In genomic region chr3:104138953-104139450, GRCm38 (mm10) we compare ENCODE assay signal across 30 mouse cellular contexts.
DNase-seq lines count a peak whose midpoint lies in the region; ATAC-seq and TF ChIP-seq lines count a peak whose summit lies in the region.
"Had no signal": no experiment of that assay in that cellular context is flagged by ENCODE, and none has a peak within 500 bp of the region (broad histone marks: within the 10 kb centered on the region; RNA-seq: fewer than 3 reads in every experiment).

No protein-coding gene starts in this region.

- TF ChIP-seq CTCF in hindbrain, postnatal 0 days (IDR thresholded peaks at IDR 0.05; ENCODE audit: low read depth): no peak
- peak; percentile 41 for TF ChIP-seq CTCF in liver, adult 2 months (IDR thresholded peaks at IDR 0.05; ENCODE audit: low read depth, low read length)

- no peaks in the 10 kb centered on the region for H3K9me3 ChIP-seq in hindbrain, embryonic 15.5 days
- no peaks in the 10 kb centered on the region for H3K9me3 ChIP-seq in hindbrain, postnatal 0 days (ENCODE audit: low read length)
- H3K9me3 ChIP-seq: embryonic facial prominence, embryonic 15.5 days; forebrain, embryonic 15.5 days; heart, embryonic 13.5 days; liver, embryonic 13.5 days; midbrain, embryonic 10.5 days; midbrain, embryonic 15.5 days; neural tube, embryonic 15.5 days; stomach, embryonic 15.5 days had no signal

- H3K36me3 ChIP-seq in hindbrain, embryonic 15.5 days: no peaks in the 10 kb centered on the region
- no peaks in the 10 kb centered on the region for H3K36me3 ChIP-seq in hindbrain, postnatal 0 days (ENCODE audit: insufficient read depth, low read length)
- H3K36me3 ChIP-seq in liver, adult 2 months (ENCODE audit: control insufficient read depth, insufficient read depth, low read length): no peaks in the 10 kb centered on the region
- H3K36me3 ChIP-seq: embryonic facial prominence, embryonic 15.5 days; forebrain, embryonic 15.5 days; heart, embryonic 13.5 days; liver, embryonic 13.5 days; midbrain, embryonic 10.5 days; midbrain, embryonic 15.5 days; neural tube, embryonic 15.5 days; stomach, embryonic 15.5 days had no signal

- H3K27ac ChIP-seq in hindbrain, embryonic 15.5 days (replicated peaks): no peak overlapping the region
- no peak overlapping the region for H3K27ac ChIP-seq in hindbrain, postnatal 0 days
- H3K27ac ChIP-seq in liver, adult 2 months (replicated peaks; ENCODE audit: insufficient read depth, low read depth, low read length): no peak overlapping the region
- H3K27ac ChIP-seq: embryonic facial prominence, embryonic 15.5 days; forebrain, embryonic 15.5 days; heart, adult 2 months; heart, embryonic 13.5 days; liver, embryonic 13.5 days; midbrain, embryonic 10.5 days; midbrain, embryonic 15.5 days; neural tube, embryonic 15.5 days; stomach, embryonic 15.5 days had no signal

- peak; percentile 54; the same call in 1 of the 2 replicates for ATAC-seq in hindbrain, embryonic 15.5 days (ENCODE audit: low FRiP score, low read depth)
- ATAC-seq in hindbrain, postnatal 0 days: no peak; the same call in 1 of the 2 replicates
- peak; percentile 52; the same call in 1 of the 2 replicates for ATAC-seq in erythroid progenitor cell, adult 5-6 weeks (replicated peaks; ENCODE audit: low FRiP score, poor library complexity, severe bottlenecking)
- ATAC-seq: CD4-positive, CD25-positive, alpha-beta regulatory T cell, adult 4 months; forebrain, embryonic 15.5 days; inflammation-experienced regulatory T-cells, adult 6 months; midbrain, embryonic 15.5 days had no signal

- peaks cover 14% of the 10 kb centered on the region for H3K79me2 ChIP-seq in liver, adult 2 months (ENCODE audit: control insufficient read depth, insufficient read depth, low read length)

- H3K4me2 ChIP-seq in hindbrain, embryonic 15.5 days: no peak overlapping the region
- H3K4me2 ChIP-seq in hindbrain, postnatal 0 days (ENCODE audit: low read depth, low read length): no peak overlapping the region
- H3K4me2 ChIP-seq: embryonic facial prominence, embryonic 15.5 days; forebrain, embryonic 15.5 days; heart, embryonic 13.5 days; liver, embryonic 13.5 days; lung, embryonic 14.5 days; midbrain, embryonic 15.5 days; neural tube, embryonic 15.5 days; stomach, embryonic 15.5 days had no signal

- 93% methylated on average over 4 of the region's 4 CpGs for WGBS in hindbrain, embryonic 15.5 days
- WGBS in hindbrain, postnatal 0 days: 91% methylated on average over 4 of the region's 4 CpGs
- WGBS in liver, adult 2 months: 64% methylated on average over 4 of the region's 4 CpGs

- H3K9ac ChIP-seq in hindbrain, embryonic 15.5 days: no peak overlapping the region
- no peak overlapping the region for H3K9ac ChIP-seq in hindbrain, postnatal 0 days (replicated peaks; ENCODE audit: low read length)
- no peak overlapping the region for H3K9ac ChIP-seq in liver, adult 2 months (ENCODE audit: low read depth, low read length)
- H3K9ac ChIP-seq: embryonic facial prominence, embryonic 15.5 days; forebrain, embryonic 15.5 days; heart, embryonic 13.5 days; liver, embryonic 13.5 days; lung, embryonic 14.5 days; midbrain, embryonic 15.5 days; neural tube, embryonic 15.5 days; stomach, embryonic 15.5 days had no signal

- DNase-seq in heart, adult 11 months: peak; percentile 90
- no peak for DNase-seq in heart, adult 18-20 months
- no peak for DNase-seq in hindbrain, postnatal 0 days (ENCODE audit: low spot score)
- peak; percentile 72 for DNase-seq in liver, adult 2 months (ENCODE audit: extremely low read depth, low read depth, low spot score)
- DNase-seq in liver (no peak), MN1 (ENCODE audit: low spot score) (no peak)
- DNase-seq: adrenal gland, postnatal 25 days; cerebellum, adult 18-20 months; gastrocnemius, postnatal 25 days; kidney, adult 2 months; kidney, postnatal 10 days; layer of hippocampus, postnatal 36 days; left cerebral cortex, postnatal 4 days; liver, embryonic 13.5 days; lung, embryonic 14.5 days; lung, postnatal 14 days; right cerebral cortex, postnatal 25 days; thymus, postnatal 4 days had no signal

- no peak overlapping the region for H3K4me3 ChIP-seq in hindbrain, embryonic 15.5 days
- H3K4me3 ChIP-seq in hindbrain, postnatal 0 days (ENCODE audit: low read length): no peak overlapping the region
- no peak overlapping the region for H3K4me3 ChIP-seq in liver, adult 2 months (ENCODE audit: insufficient read depth, low read depth, low read length)
- H3K4me3 ChIP-seq: embryonic facial prominence, embryonic 15.5 days; forebrain, embryonic 15.5 days; heart, adult 2 months; heart, embryonic 13.5 days; liver, embryonic 13.5 days; midbrain, embryonic 10.5 days; midbrain, embryonic 15.5 days; neural tube, embryonic 15.5 days; stomach, embryonic 15.5 days had no signal

- no peaks in the 10 kb centered on the region for H3K4me1 ChIP-seq in hindbrain, embryonic 15.5 days (replicated peaks)
- no peaks in the 10 kb centered on the region for H3K4me1 ChIP-seq in hindbrain, postnatal 0 days (ENCODE audit: insufficient read depth, low read length)
- peaks cover 13% of the 10 kb centered on the region for H3K4me1 ChIP-seq in liver, adult 2 months (ENCODE audit: control insufficient read depth, insufficient read depth, low read length)
- H3K4me1 ChIP-seq: embryonic facial prominence, embryonic 15.5 days; liver, embryonic 13.5 days; midbrain, embryonic 10.5 days; midbrain, embryonic 15.5 days; neural tube, embryonic 15.5 days; stomach, embryonic 15.5 days had no signal

- TF ChIP-seq POLR2A in liver, adult 2 months (IDR thresholded peaks at IDR 0.05; ENCODE audit: extremely low read depth, insufficient read depth, low read length): no peak

- H3K27me3 ChIP-seq in hindbrain, embryonic 15.5 days: no peaks in the 10 kb centered on the region
- H3K27me3 ChIP-seq in hindbrain, postnatal 0 days (ENCODE audit: insufficient read depth, low read length): no peaks in the 10 kb centered on the region
- H3K27me3 ChIP-seq in liver, adult 2 months (ENCODE audit: control insufficient read depth, insufficient read depth, low read length): no peaks in the 10 kb centered on the region
- H3K27me3 ChIP-seq: embryonic facial prominence, embryonic 15.5 days; forebrain, embryonic 15.5 days; heart, embryonic 13.5 days; liver, embryonic 13.5 days; midbrain, embryonic 15.5 days; neural tube, embryonic 15.5 days; stomach, embryonic 15.5 days had no signal

Comparison
In these comparisons a context has a peak if more than half of its experiments do, and no peak if none do; other contexts are left out.
1. DNase-seq: peak in heart, adult 11 months (single experiment) and liver, adult 2 months (single experiment); none in heart, adult 18-20 months (0 of 2), hindbrain, postnatal 0 days (single experiment), liver (single experiment) and MN1 (single experiment).